Mouse (Mus musculus) cerebellum, adult 2 months (tissue): Measurements from ENCODE around the gene Faf1.

ENCODE experiments used
- CTCF ChIP-seq: fragments of 200-500 bp; IDR thresholded peaks from 2 replicates; pipeline ENCODE4 v1.5.1; 2011; ENCODE audit warnings: low read depth, mild to moderate bottlenecking, control low read depth, low read length, moderate library complexity, borderline replicate concordance; ENCODE audit not compliant: insufficient read depth
- POLR2A ChIP-seq: fragments of 200-500 bp; IDR thresholded peaks from 2 replicates; pipeline ENCODE4 v1.6.1; 2011; ENCODE audit warnings: low read length, control low read depth, borderline replicate concordance; ENCODE audit not compliant: insufficient read depth

- TF ChIP-seq CTCF (no peak), POLR2A (no peak)
Observed at GRCm38 (mm10) chr4:109692674-109693073, 16.3 kb downstream of the Faf1 start.
